In the genomic region with DNA sequence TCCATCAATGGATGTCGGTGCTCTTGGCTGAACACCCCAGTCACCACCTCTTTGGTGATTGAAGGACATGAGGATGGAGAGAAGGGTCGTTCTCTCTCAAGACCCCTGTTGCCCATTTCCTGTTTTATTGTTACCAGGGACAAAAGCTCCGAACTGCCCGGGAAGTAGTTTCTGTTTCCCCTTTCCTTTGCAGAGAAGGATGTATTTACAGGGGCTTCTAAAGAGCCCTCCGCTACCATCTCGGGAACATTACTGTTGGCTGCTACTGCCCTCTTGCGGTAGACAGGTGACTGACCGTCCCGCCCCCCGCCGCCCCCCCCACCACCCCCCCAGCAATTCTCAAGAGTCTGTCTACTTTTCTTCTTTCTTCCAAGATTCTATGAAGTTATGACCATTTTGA, we compare ENCODE assay signal across 9 mouse cellular contexts. TPM values are rescaled to one million over a fixed set of nuclear protein-coding genes. Genes with fewer than 3 reads are reported as not detected.
DNase-seq lines count a peak whose midpoint lies in the region; ATAC-seq lines count a peak whose summit lies in the region.
"Had no signal": no experiment of that assay in that cellular context is flagged by ENCODE, and none has a peak within 500 bp of the region (broad histone marks: within the 10 kb centered on the region; RNA-seq: fewer than 3 reads in every experiment).

No protein-coding gene starts in this region.

- H3K27me3 ChIP-seq in embryonic facial prominence, embryonic 14.5 days (replicated peaks; ENCODE audit: control insufficient read depth, insufficient read depth, low read length): no peaks in the 10 kb centered on the region
- H3K27me3 ChIP-seq in hindbrain, embryonic 10.5 days (ENCODE audit: insufficient read depth, poor library complexity, severe bottlenecking): 0 out of 2 replicates have a peak, but pooled peaks cover 3% of the 10 kb centered on the region
- no peaks in the 10 kb centered on the region for H3K27me3 ChIP-seq in limb, embryonic 15.5 days

- no peak for ATAC-seq in embryonic facial prominence, embryonic 14.5 days (ENCODE audit: low read depth)
- ATAC-seq in limb, embryonic 15.5 days (ENCODE audit: insufficient number of reproducible peaks, low FRiP score, low TSS enrichment, low read depth): no peak
- 0 out of 2 replicates have a peak, but pooled peaks have one; percentile 56 for ATAC-seq in monocyte, adult 5-6 weeks (replicated peaks; ENCODE audit: insufficient number of reproducible peaks, low FRiP score, low TSS enrichment, poor library complexity, severe bottlenecking)

- no peak overlapping the region for H3K27ac ChIP-seq in embryonic facial prominence, embryonic 14.5 days (replicated peaks; ENCODE audit: low read depth, low read length)
- H3K27ac ChIP-seq in hindbrain, embryonic 10.5 days: no peak overlapping the region
- no peak overlapping the region for H3K27ac ChIP-seq in limb, embryonic 15.5 days

- DNase-seq in layer of hippocampus, adult 11-12 months (ENCODE audit: low spot score): peak; percentile 19
- DNase-seq in layer of hippocampus, adult 9-10 months (ENCODE audit: low spot score): no peak
- peak; percentile 39 for DNase-seq in R1 (ENCODE audit: low read depth, low spot score)
- DNase-seq in embryonic facial prominence, embryonic 14.5 days (ENCODE audit: low spot score): peak; percentile 72
- DNase-seq in hindbrain, embryonic 10.5 days (ENCODE audit: low spot score): peak; percentile 63
- no peak for DNase-seq in frontal cortex, postnatal 14 days (ENCODE audit: low spot score in 2 of 2)

- no peaks in the 10 kb centered on the region for H3K4me1 ChIP-seq in embryonic facial prominence, embryonic 14.5 days (ENCODE audit: control insufficient read depth, insufficient read depth, low read length)
- H3K4me1 ChIP-seq in hindbrain, embryonic 10.5 days (replicated peaks): peaks cover 4% of the 10 kb centered on the region; the same call in 1 of the 2 replicates
- peaks cover 5% of the 10 kb centered on the region; the same call in 1 of the 2 replicates for H3K4me1 ChIP-seq in limb, embryonic 15.5 days

- H3K4me2 ChIP-seq in embryonic facial prominence, embryonic 14.5 days (ENCODE audit: low read depth, low read length): peak overlapping the region; percentile 45
- peak overlapping the region; percentile 54 for H3K4me2 ChIP-seq in limb, embryonic 15.5 days

- H3K9ac ChIP-seq in embryonic facial prominence, embryonic 14.5 days (ENCODE audit: low read depth, low read length): peak overlapping the region; percentile 30; the same call in 1 of the 2 replicates
- H3K9ac ChIP-seq in limb, embryonic 15.5 days: 0 out of 2 replicates have a peak overlapping the region, but pooled peaks have one; percentile 20

- peak overlapping the region; percentile 24 for H3K4me3 ChIP-seq in embryonic facial prominence, embryonic 14.5 days (ENCODE audit: low read depth, low read length)
- H3K4me3 ChIP-seq in hindbrain, embryonic 10.5 days: peak overlapping the region; percentile 42
- peak overlapping the region; percentile 34 for H3K4me3 ChIP-seq in limb, embryonic 15.5 days
- H3K4me3 ChIP-seq: erythroblast, embryonic 14.5 days had no signal

- H3K9me3 ChIP-seq in embryonic facial prominence, embryonic 14.5 days (ENCODE audit: control insufficient read depth, low read length): no peaks in the 10 kb centered on the region
- H3K9me3 ChIP-seq in hindbrain, embryonic 10.5 days: no peaks in the 10 kb centered on the region
- H3K9me3 ChIP-seq in limb, embryonic 15.5 days: no peaks in the 10 kb centered on the region

- WGBS in embryonic facial prominence, embryonic 14.5 days: 3% methylated on average over 11 of the region's 11 CpGs
- 2% methylated on average over 11 of the region's 11 CpGs for WGBS in hindbrain, embryonic 10.5 days
- WGBS in limb, embryonic 15.5 days: 2% methylated on average over 11 of the region's 11 CpGs

- no peaks in the 10 kb centered on the region for H3K36me3 ChIP-seq in embryonic facial prominence, embryonic 14.5 days (ENCODE audit: control insufficient read depth, insufficient read depth, low read length)
- no peaks in the 10 kb centered on the region for H3K36me3 ChIP-seq in hindbrain, embryonic 10.5 days
- H3K36me3 ChIP-seq in limb, embryonic 15.5 days: no peaks in the 10 kb centered on the region

RNA-seq across cellular contexts. Expression of a gene that starts 15.0 kb away (rescaled TPM):
- polyA plus RNA-seq in embryonic facial prominence, embryonic 14.5 days (2014; fragmentation: Nextera tagmentation; extraction: Ambion mirVana): 59.0 and 63.6 TPM in 2 replicates
- 37.1 and 57.0 TPM in 2 replicates for polyA plus RNA-seq in hindbrain, embryonic 10.5 days (2016; fragmentation: Nextera tagmentation; extraction: Ambion mirVana)
- polyA plus RNA-seq in limb, embryonic 15.5 days (2015; fragmentation: Nextera tagmentation; extraction: Ambion mirVana): 76.7 and 85.9 TPM in 2 replicates
- total RNA-seq in monocyte, adult 5-6 weeks (2017): 38.3 to 53.1 TPM (median 43.4 TPM) in 3 replicates

Comparison
In these comparisons a context has a peak if more than half of its experiments do, and no peak if none do; other contexts are left out.
1. DNase-seq: peak in layer of hippocampus, adult 11-12 months (single experiment), R1 (single experiment), embryonic facial prominence, embryonic 14.5 days (single experiment) and hindbrain, embryonic 10.5 days (single experiment); none in layer of hippocampus, adult 9-10 months (single experiment) and frontal cortex, postnatal 14 days (0 of 2).
2. Peak in every context shown above with its lines, with median percentiles within 50 percentile points of each other: H3K4me3 ChIP-seq.